Mouse (Mus musculus): ENCODE measurements around the gene Dbt.

Dbt gene

GRCm38 (mm10) chr3:116512904-116513716 is at the start of gene Dbt:
TSS of gene Dbt (plus strand) at chr3:116513070.
- peak; percentile 89 for DNase-seq

GRCm38 (mm10) chr3:116464318-116464717 is 48.6 kb upstream of the Dbt start:
- no peak for DNase-seq

GRCm38 (mm10) chr3:116465709-116466108 is 47.2 kb upstream of the Dbt start:
- no peak for DNase-seq

- no peak for DNase-seq
Observed at GRCm38 (mm10) chr3:116474602-116475001, 38.3 kb upstream of the Dbt start.

- DNase-seq, result no peak
Observed at GRCm38 (mm10) chr3:116476686-116477298, 36.1 kb upstream of the Dbt start.

- no peak for DNase-seq
Observed at GRCm38 (mm10) chr3:116477351-116477750, 35.5 kb upstream of the Dbt start.

- DNase-seq, result no peak
Observed at GRCm38 (mm10) chr3:116480119-116480518, 32.8 kb upstream of the Dbt start.

- no peak for DNase-seq
Observed at GRCm38 (mm10) chr3:116480937-116481336, 31.9 kb upstream of the Dbt start.

GRCm38 (mm10) chr3:116482724-116483123 is 30.1 kb upstream of the Dbt start:
- no peak for DNase-seq

- DNase-seq, result no peak
Observed at GRCm38 (mm10) chr3:116483271-116483670, 29.6 kb upstream of the Dbt start.

- DNase-seq, result no peak
Observed at GRCm38 (mm10) chr3:116490920-116491319, 21.9 kb upstream of the Dbt start.

GRCm38 (mm10) chr3:116491923-116492454 is 20.9 kb upstream of the Dbt start:
- no peak for DNase-seq

GRCm38 (mm10) chr3:116493658-116494057 is 19.2 kb upstream of the Dbt start:
- DNase-seq, result no peak

- DNase-seq, result no peak
Observed at GRCm38 (mm10) chr3:116495671-116496070, 17.2 kb upstream of the Dbt start.

- peak; percentile 97 for DNase-seq
Observed at GRCm38 (mm10) chr3:116507772-116508351, 5.0 kb upstream of the Dbt start, which contains the start of gene Rtca. TSS of gene Rtca (minus strand) at chr3:116508208.

- no peak for DNase-seq
Observed at GRCm38 (mm10) chr3:116512151-116512903, 543 bp upstream of the Dbt start.

- no peak for DNase-seq
Observed at GRCm38 (mm10) chr3:116520141-116520761, 7.4 kb downstream of the Dbt start.

- DNase-seq, result no peak
Observed at GRCm38 (mm10) chr3:116529741-116530140, 16.9 kb downstream of the Dbt start.

GRCm38 (mm10) chr3:116530826-116531225 is 18.0 kb downstream of the Dbt start:
- peak; percentile 24 for DNase-seq

- no peak for DNase-seq
Observed at GRCm38 (mm10) chr3:116536428-116537199, 23.7 kb downstream of the Dbt start.

GRCm38 (mm10) chr3:116537200-116537573 is 24.3 kb downstream of the Dbt start:
- no peak for DNase-seq

GRCm38 (mm10) chr3:116542070-116542469 is 29.2 kb downstream of the Dbt start:
- DNase-seq, result no peak
